Mouse (Mus musculus) mammary gland, adult 2 months (tissue): ENCODE results near the gene Sord. TPM values are rescaled to one million over a fixed set of nuclear protein-coding genes. Genes with fewer than 3 reads are reported as not detected.

Experiments
- polyA plus RNA-seq: library from polyadenylated mRNA; depleted of rRNA; stranded (reverse); fragments of >200 nt; gene quantifications from 2 replicates; pipeline ENCODE4 v1.2.3, GENCODE M21; 2012; ENCODE audit warnings: low replicate concordance; rRNA removed

The Sord gene
- polyA plus RNA-seq = 12.8 and 27.6 TPM in 2 replicates

DNA sequence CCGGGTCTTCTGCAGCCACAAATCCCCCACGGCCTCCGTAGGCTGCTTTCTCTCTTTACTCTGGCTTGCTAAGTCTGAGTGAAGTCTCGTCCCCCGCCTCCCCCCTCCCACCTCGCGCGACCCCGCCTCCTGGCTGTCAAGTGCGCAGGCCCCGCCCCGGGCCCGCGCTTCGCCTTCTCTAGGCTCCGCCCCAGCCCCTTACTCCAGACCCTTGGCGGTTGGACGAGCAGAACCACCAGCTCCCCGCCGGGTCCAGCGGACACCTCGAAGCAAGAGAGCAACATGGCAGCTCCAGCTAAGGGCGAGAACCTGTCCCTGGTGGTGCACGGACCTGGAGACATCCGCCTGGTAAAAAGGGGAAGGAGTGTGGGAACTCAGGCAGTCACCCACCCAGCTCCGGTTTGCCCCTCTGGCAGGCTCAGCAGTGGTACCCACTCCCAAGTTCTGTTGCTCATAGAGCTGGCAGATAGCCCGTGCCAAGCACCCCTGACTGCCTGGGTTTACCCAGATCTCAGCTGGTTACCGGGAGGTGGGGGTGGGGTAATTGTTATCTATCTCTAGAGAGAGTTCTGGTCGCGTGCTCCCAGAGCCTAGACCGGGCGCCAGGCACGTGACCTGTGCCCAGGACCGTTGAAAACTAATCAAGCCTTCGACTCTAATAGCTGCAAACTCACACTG, at the start of gene Sord:
Gene Sord, plus strand, starts transcription at position 139 of the 678 bp plus-strand sequence.

DNA sequence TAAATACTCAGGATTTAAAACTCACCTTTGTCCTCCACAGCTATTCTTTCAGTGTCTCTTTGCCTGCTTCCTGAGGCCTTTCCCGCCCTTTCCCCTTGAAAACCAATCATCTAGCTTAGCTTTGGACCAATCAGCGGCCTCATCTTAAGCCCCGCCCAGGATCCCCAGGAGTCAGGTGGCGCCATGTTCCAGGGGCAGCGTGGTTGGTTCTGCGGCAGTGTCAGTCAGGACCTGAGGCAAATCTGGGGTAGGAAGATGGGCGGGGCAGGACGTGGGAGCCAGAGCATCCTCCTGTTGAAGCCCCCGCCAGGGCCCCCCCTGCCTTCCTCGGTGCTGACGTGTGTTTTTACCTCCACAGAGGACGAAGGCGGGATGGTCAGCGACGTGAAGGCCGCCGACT, 48.4 kb upstream of the Sord start, which contains the start of the genes Patl2 and Terb2:
Gene Patl2, minus strand, starts transcription at position 84 of the 400 bp plus-strand sequence.
Gene Terb2, plus strand, starts transcription at position 167 of the 400 bp plus-strand sequence.

DNA sequence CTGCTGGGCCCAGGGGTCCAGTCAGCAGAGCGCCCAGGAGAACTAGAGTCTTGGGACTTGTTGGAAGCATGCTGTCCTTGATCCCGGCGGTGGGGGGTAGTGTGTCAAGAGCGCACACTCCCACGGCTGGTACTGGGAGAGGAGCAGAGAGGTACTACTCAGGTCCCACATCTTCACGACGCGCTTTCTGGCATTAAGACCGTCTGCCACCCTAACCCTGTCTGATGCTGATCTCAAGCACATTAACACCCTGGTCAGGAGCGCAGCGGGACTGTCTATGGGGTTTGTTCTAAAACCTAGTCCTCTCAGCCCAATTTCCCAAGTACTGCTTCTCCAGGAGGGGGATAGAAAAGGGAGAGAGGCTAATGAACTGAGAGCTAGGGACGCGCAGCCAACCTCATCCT, 63.5 kb downstream of the Sord start, which contains the start of gene Duox2:
Gene Duox2, minus strand, starts transcription at position 354 of the 404 bp plus-strand sequence.

DNA sequence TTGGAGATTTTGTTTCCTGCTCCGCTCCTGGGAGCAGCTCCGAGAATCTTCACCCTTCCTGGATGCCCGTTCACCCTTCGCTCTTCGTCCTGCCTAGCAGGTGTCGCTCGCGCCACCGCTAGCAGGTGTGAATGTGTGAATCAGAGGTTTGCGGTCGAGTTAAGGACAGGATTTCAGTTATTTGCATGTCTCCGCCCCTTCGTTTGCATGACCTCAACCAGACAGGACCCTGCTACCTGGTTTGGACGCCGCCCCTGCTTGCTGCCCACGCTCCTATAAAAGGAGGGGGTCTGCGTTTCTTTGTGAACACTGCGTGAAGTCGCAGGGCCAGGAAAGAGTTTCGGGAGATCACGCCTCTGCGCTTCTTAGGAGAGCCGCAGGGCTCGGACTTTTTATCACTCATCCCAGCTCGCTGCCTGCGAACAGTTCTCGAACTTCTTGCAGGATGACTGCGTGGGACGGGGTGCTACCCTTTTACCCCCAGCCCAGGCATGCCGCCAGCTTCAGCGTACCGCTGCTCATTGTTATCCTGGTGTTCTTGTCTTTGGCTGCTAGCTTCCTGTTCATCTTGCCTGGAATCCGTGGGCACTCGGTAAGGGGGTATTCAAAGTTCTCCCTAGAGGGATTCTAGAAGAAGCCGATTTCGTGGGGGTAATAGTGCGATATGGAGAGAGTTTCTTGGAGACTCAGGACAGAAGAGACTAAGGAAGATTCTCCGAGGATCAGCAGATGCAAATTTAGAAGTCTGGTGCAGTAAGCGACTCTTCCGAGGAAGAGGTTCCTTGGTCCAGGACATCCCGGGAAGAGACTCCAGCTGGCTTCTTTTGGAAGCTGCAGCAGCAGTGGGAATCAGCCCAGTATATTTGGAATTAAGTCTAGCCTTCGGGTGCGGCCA, 64.3 kb downstream of the Sord start, which contains the start of gene Duoxa2:
Gene Duoxa2, plus strand, starts transcription at position 305 of the 895 bp plus-strand sequence.

DNA sequence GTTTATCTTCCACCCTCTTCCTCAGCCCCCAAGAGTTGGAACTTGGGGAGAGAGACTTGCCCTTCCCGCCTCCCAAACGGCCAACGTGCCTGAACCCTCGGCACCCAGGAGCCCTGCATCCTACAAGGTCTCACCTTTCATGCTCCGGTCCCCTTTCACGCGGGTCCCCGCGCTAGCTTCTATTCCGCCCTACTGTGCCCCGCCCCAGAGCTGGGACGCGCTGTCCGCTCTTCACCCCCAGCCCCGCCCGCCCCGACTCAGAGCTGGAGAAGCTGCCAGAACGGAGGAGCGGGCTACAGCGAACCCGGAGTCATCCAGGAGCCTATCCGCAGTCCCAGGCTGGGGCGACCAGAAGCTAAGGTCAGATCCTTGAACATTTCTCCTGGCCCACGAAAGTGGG, 79.0 kb downstream of the Sord start, which contains the start of gene Duoxa1:
Gene Duoxa1, minus strand, starts transcription at position 195 of the 400 bp plus-strand sequence.

Other genes with a start within 250 kb of the Sord start
- 4.8 and 6.6 TPM in 2 replicates for gene Eif3j1, start 206.2 kb upstream of the Sord start, polyA plus RNA-seq
- 8.4 and 10.7 TPM in 2 replicates for gene Spg11, start 116.4 kb upstream of the Sord start, polyA plus RNA-seq
- gene B2m, start 87.1 kb upstream of the Sord start, polyA plus RNA-seq = 1,914 and 2,183 TPM in 2 replicates
- gene Trim69, start 74.0 kb upstream of the Sord start, polyA plus RNA-seq = 0.10 and 0.11 TPM in 2 replicates
- gene Patl2, start 48.6 kb upstream of the Sord start, polyA plus RNA-seq = not detected in 2 replicates
- not detected in 2 replicates for gene Terb2, start 48.5 kb upstream of the Sord start, polyA plus RNA-seq
- gene Duox2, start 63.7 kb downstream of the Sord start, polyA plus RNA-seq = 0.70 and 1.9 TPM in 2 replicates
- 0.55 and 1.3 TPM in 2 replicates for gene Duoxa2, start 64.2 kb downstream of the Sord start, polyA plus RNA-seq
- gene Duoxa1, start 79.0 kb downstream of the Sord start, polyA plus RNA-seq = 17.6 and 23.6 TPM in 2 replicates
- 2.5 and 4.1 TPM in 2 replicates for gene Duox1, start 80.9 kb downstream of the Sord start, polyA plus RNA-seq
- 15.7 and 16.7 TPM in 2 replicates for gene Shf, start 134.4 kb downstream of the Sord start, polyA plus RNA-seq
- gene Slc28a2, start 191.7 kb downstream of the Sord start, polyA plus RNA-seq = 13.1 and 28.3 TPM in 2 replicates